Mouse (Mus musculus): ENCODE measurements at regions not wholly inside any gene's neighbourhood (a gene's known extent, or its start where the extent isn't known, plus 50 kb on each side); places are given as distances from the start of the nearest gene placed in this dataset.

DNA sequence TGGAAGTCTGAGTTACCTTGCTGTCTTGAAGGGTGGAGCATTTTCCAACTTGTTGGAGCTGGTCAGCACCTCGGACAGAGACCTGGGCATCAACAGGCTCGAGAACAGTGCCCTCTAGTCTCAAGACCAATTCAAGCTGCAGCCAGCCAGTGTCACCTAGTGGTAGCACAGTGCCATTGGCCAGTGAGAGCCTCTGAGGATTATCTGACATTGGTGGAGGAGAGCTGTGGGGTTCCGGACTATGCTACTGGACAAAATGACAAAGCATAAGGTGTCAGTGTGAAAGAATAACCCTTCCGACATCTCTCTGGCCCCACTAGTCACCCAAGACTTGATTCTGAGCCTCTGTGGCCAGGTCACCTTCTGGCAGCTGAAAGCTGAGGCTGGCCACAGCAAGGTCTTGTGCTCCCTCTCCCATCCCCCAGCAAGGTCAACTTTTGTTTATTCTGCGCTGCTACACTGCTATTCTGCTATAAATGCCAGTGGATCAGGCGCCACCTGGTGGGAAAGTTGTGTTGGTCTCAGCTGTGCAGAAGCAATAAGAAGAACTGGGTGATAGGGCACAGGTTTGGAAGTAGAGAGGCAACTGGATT, 232.2 kb downstream of the Olfm4 start:
- no peak for TF ChIP-seq POLR2A (IDR thresholded peaks at IDR 0.05; ENCODE audit: borderline replicate concordance, control insufficient read depth, low read depth, low read length)
- peak; percentile 10; the same call in 1 of the 2 replicates for TF ChIP-seq CTCF (IDR thresholded peaks at IDR 0.05; ENCODE audit: control insufficient read depth, insufficient read depth, low read length)

All from bone marrow, adult 2 months (tissue).